Mouse (Mus musculus): ENCODE measurements around the gene Vmp1. TPM values are rescaled to one million over a fixed set of nuclear protein-coding genes. Genes with fewer than 3 reads are reported as not detected.

Vmp1 gene
- polyA plus RNA-seq, 1 experiment from 2014 or later, result 89.4 TPM

DNA sequence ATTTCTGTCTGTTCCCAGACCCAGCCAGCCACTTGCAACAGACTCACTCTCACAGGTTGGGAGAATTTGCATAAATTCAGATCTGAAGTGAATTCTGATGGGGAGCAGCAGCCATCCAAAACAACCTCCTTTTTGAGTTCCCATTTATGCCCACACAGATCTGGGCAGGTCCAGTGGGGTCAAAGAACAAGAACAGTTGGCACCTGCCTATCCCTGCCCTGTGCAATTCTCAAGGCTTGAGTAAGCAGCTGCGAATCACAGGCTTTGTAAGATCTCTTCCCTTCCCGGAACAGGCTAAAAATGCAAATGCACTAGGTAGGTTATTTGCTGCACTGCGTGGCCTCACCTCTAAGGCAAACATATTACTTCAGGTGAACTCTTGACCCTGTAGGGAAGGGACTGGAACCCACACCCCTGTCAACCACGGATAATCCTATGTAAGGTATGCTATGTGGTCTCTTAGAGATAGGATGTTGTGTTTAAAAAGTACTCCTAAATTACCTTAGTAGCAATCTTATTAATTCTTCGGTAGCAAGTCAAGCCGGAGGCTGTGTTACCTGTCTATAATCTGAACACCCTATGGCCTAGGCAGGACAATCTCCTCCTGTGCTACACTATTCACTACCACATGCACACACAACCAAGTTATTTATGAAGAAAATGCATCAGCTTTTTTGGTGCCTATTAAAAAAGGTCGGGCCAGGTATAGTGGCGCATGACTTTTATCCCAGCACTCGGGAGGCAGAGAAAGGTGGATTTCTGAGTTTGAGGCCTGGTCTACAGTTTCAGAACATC, 103.1 kb downstream of the Vmp1 start:
- Histone ChIP-seq H3K9me3 (ENCODE audit: control insufficient read depth, low read length) (no peaks in the 10 kb centered on the region), H3K4me2 (ENCODE audit: low read depth, low read length, severe bottlenecking) (no peak overlapping the region), H3K4me3 (ENCODE audit: low read depth, low read length) (no peak overlapping the region), H3K4me1 (replicated peaks; ENCODE audit: control insufficient read depth, insufficient read depth, low read length) (no peaks in the 10 kb centered on the region), H3K27me3 (ENCODE audit: control insufficient read depth, insufficient read depth, low read length) (no peaks in the 10 kb centered on the region), H3K9ac (ENCODE audit: low read length) (no peak overlapping the region), H3K36me3 (ENCODE audit: control insufficient read depth, insufficient read depth, low read length) (no peaks in the 10 kb centered on the region), H3K27ac (ENCODE audit: low read depth, low read length) (no peak overlapping the region)
- 89% methylated on average over 9 of the region's 9 CpGs for WGBS
- DNase-seq (ENCODE audit: low spot score) (no peak), ATAC-seq (replicated peaks; ENCODE audit: low FRiP score) (no peak)

DNA sequence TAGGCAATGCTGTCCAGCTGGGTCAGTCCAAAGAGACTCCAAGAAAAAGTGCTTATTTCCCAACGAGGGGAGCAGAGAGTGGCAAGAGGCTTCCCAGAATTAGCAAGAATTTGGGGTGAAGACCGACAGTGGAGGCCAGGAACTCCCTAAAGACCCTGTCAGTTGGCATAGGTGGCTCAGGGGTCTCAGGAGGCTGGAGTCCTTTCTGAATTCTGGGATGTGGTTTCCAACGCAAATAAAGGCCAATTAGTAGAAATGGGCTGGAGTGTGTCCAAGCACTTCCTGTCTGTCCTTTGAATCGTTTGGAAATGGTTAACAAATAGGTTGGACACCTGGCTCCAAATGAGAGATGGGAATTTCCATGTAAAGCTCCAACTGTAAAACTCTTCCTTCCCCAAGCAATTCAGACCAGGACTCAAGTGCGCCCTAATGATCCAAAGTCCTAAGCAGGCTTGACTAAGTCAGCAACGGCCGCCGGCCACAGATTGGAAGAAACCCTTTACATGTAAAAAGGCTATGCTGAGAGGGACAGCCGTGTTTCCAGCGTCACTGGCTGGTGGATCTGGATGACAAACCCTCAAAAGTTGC, 103.8 kb downstream of the Vmp1 start:
- no peak for DNase-seq (ENCODE audit: low spot score)
- 83% methylated on average over 10 of the region's 10 CpGs for WGBS
- H3K9me3 ChIP-seq (ENCODE audit: control insufficient read depth, low read length), result no peaks in the 10 kb centered on the region
- H3K27ac ChIP-seq (ENCODE audit: low read depth, low read length), result no peak overlapping the region
- H3K27me3 ChIP-seq (ENCODE audit: control insufficient read depth, insufficient read depth, low read length), result no peaks in the 10 kb centered on the region
- no peaks in the 10 kb centered on the region for H3K36me3 ChIP-seq (ENCODE audit: control insufficient read depth, insufficient read depth, low read length)
- ATAC-seq (replicated peaks; ENCODE audit: low FRiP score), result no peak
- H3K9ac ChIP-seq (ENCODE audit: low read length), result no peak overlapping the region
- H3K4me2 ChIP-seq (ENCODE audit: low read depth, low read length, severe bottlenecking), result no peak overlapping the region
- H3K4me1 ChIP-seq (replicated peaks; ENCODE audit: control insufficient read depth, insufficient read depth, low read length), result no peaks in the 10 kb centered on the region
- no peak overlapping the region for H3K4me3 ChIP-seq (ENCODE audit: low read depth, low read length)

DNA sequence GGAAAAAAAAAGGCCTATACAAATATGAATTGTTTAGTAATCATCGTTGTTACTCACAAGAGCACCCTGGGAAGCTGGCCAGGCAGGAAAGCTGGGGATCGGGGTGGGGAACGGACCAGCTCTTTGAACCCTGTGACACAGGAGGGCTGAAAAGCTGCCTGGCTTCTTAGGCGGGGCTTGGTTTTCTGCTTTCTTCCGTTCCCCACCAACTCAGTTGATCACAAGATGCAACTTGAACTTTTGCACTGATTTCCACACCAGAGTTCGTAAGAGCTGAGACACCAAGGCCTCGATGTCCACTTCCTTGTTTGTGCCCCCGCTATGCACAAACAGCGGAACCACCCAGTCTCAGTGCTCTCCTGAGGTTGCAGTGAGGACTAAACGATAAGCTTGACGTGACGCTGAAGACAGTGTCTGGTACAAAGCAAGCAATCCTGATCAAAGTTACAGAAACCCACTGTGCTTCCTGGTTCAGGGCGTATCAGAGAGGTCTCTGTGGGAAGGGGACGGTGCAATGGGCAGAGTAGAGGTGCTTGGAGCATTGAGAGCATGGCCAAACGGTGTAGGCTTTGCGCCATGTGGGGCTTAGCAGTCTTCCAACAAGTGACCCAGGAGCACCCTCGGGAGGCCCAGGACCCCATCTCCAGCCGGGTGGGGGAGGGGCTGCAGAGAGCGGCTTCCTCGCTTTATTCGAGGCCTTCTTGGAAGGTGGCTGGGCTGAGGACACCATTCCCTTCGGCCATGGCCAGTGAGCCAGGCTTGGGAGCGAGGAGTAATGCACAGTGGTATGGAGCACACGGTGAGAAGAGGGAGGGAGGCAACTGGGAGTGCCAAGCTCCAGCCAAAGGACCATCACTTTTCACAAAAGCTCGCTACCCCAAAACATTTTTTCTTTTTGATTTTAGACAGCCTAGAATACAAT, 104.6 kb downstream of the Vmp1 start:
- H3K27ac ChIP-seq (ENCODE audit: low read depth, low read length), result no peak overlapping the region
- H3K4me3 ChIP-seq (ENCODE audit: low read depth, low read length), result no peak overlapping the region
- no peak overlapping the region for H3K4me2 ChIP-seq (ENCODE audit: low read depth, low read length, severe bottlenecking)
- H3K36me3 ChIP-seq (ENCODE audit: control insufficient read depth, insufficient read depth, low read length), result no peaks in the 10 kb centered on the region
- WGBS, result 81% methylated on average over 25 of the region's 25 CpGs
- H3K4me1 ChIP-seq (replicated peaks; ENCODE audit: control insufficient read depth, insufficient read depth, low read length), result no peaks in the 10 kb centered on the region
- H3K9me3 ChIP-seq (ENCODE audit: control insufficient read depth, low read length), result no peaks in the 10 kb centered on the region
- DNase-seq (ENCODE audit: low spot score) (no peak), ATAC-seq (replicated peaks; ENCODE audit: low FRiP score) (no peak)
- H3K9ac ChIP-seq (ENCODE audit: low read length), result no peak overlapping the region
- H3K27me3 ChIP-seq (ENCODE audit: control insufficient read depth, insufficient read depth, low read length), result no peaks in the 10 kb centered on the region

DNA sequence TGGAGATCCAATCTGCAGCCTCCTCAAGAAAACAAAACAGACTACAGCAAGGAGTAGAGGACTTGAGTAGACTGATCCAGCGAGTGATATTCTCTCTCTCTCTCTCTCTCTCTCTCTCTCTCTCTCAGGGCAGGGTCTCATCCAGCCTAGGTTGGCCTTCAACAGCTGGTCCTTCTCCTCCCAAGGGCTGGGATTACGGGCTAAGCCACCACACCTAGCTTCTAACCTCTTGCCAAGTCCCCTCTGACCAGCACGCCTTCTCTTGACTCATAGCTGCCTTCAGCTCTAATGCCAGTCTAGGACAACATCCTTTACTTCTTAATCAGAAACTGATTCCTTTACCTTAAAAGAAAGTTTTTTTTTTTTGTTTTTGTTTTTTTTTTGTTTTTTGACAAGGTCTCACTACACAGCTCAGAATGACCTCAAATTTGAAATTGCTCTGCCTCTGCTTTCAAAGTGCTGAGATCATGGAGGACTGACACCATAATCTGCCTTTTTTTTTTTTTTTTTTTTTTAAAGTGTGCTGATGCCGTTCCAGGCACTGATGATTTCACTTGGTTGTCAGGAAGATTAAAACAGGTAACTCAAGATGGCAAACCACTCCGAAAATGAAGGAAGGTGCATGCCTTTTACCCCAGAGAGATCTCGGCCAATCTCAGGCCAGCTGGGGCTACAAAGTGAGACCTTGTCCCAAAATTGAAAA, 105.4 kb downstream of the Vmp1 start:
- DNase-seq (ENCODE audit: low spot score), result no peak
- ATAC-seq (replicated peaks; ENCODE audit: low FRiP score), result no peak
- Histone ChIP-seq H3K4me1 (replicated peaks; ENCODE audit: control insufficient read depth, insufficient read depth, low read length) (no peaks in the 10 kb centered on the region), H3K36me3 (ENCODE audit: control insufficient read depth, insufficient read depth, low read length) (no peaks in the 10 kb centered on the region), H3K4me3 (ENCODE audit: low read depth, low read length) (no peak overlapping the region), H3K27me3 (ENCODE audit: control insufficient read depth, insufficient read depth, low read length) (no peaks in the 10 kb centered on the region), H3K4me2 (ENCODE audit: low read depth, low read length, severe bottlenecking) (no peak overlapping the region), H3K27ac (ENCODE audit: low read depth, low read length) (no peak overlapping the region), H3K9me3 (ENCODE audit: control insufficient read depth, low read length) (no peaks in the 10 kb centered on the region), H3K9ac (ENCODE audit: low read length) (no peak overlapping the region)
- WGBS, result 85% methylated on average over 6 of the region's 6 CpGs

DNA sequence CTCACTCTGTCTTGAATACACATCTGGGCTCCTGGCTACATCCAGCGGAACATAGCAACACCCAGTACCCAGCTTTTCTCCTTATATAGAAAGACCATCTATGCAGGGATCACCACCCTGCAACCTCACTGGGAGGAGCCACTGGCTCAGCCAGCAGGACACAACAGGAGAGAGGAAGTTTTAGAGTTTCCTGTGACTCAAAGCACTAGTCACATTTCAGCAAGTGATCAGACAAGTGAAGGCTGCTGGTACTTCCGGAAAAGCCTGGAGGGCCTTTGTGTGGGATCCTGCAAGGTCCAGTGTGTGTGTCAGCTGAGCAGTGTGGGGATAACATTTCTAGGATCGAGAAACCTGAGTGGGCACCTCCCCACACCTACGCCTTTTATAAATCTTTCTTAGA, 106.4 kb downstream of the Vmp1 start:
- H3K4me3 ChIP-seq (ENCODE audit: low read depth, low read length), result no peak overlapping the region
- 81% methylated on average over 4 of the region's 4 CpGs for WGBS
- no peaks in the 10 kb centered on the region for H3K36me3 ChIP-seq (ENCODE audit: control insufficient read depth, insufficient read depth, low read length)
- no peaks in the 10 kb centered on the region for H3K9me3 ChIP-seq (ENCODE audit: control insufficient read depth, low read length)
- DNase-seq (ENCODE audit: low spot score) (no peak), ATAC-seq (replicated peaks; ENCODE audit: low FRiP score) (no peak)
- H3K27ac ChIP-seq (ENCODE audit: low read depth, low read length), result no peak overlapping the region
- H3K4me2 ChIP-seq (ENCODE audit: low read depth, low read length, severe bottlenecking), result no peak overlapping the region
- H3K9ac ChIP-seq (ENCODE audit: low read length), result no peak overlapping the region
- no peaks in the 10 kb centered on the region for H3K27me3 ChIP-seq (ENCODE audit: control insufficient read depth, insufficient read depth, low read length)
- no peaks in the 10 kb centered on the region for H3K4me1 ChIP-seq (replicated peaks; ENCODE audit: control insufficient read depth, insufficient read depth, low read length)

DNA sequence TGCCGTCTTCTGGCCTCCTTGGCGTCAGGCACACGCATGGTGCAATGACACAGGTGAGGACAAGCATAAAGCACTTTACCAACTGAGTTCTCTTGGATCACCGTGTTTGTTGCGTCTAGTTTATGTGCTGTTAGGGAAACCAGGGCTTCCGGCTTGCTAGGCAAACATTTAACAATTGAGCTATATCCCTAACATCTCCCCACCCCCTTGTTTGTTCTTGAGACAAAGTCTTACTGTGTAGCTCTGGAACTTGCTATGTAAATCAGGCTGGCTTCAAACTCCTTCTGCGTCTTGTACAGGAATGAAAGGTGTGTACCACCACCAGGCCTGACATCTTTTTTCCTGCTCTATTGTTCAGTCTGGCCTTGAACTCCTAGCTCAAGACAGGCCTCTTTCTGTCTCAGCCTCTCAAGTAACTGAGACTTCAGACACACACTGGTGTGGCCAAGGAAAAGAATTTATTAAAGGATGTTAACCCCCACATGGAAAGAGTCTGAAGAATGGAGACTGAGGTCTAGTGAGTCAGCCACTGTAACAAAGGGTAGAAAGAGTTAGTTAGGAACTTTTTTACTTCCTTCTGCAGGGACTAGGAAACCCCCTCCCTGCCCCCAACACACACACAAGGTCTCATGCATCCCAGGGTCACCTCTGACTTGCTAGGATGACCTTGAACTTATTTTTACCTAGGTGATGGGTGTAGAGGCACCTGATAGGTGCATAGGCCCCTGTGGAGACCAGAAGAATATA, 107.8 kb downstream of the Vmp1 start:
- Histone ChIP-seq H3K4me1 (replicated peaks; ENCODE audit: control insufficient read depth, insufficient read depth, low read length) (no peaks in the 10 kb centered on the region; the same call in 1 of the 2 replicates), H3K4me3 (ENCODE audit: low read depth, low read length) (no peak overlapping the region), H3K9me3 (ENCODE audit: control insufficient read depth, low read length) (no peaks in the 10 kb centered on the region), H3K27ac (ENCODE audit: low read depth, low read length) (no peak overlapping the region), H3K27me3 (ENCODE audit: control insufficient read depth, insufficient read depth, low read length) (no peaks in the 10 kb centered on the region), H3K36me3 (ENCODE audit: control insufficient read depth, insufficient read depth, low read length) (no peaks in the 10 kb centered on the region), H3K4me2 (ENCODE audit: low read depth, low read length, severe bottlenecking) (no peak overlapping the region), H3K9ac (ENCODE audit: low read length) (no peak overlapping the region)
- 87% methylated on average over 7 of the region's 7 CpGs for WGBS
- ATAC-seq (replicated peaks; ENCODE audit: low FRiP score) (no peak), DNase-seq (ENCODE audit: low spot score) (no peak)

DNA sequence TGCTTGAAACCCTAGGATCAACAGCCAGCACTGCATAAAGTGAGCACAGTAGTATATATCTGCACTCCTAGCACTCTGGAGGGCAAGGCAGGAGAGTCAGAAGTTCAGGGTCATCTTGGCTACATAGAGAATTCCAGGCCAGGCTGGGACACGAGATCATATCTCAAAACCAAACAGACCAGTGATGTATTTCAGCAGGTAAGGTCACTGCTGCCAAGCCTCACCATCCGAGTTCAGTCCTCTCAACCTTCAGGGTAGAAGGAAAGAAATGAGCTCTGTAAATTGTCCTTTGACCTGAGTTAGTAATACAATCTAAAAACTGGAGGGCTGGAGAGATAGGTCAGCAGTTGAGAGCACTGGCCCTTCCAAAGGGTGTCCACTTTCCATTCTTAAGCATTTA, 109.2 kb downstream of the Vmp1 start:
- Histone ChIP-seq H3K27me3 (ENCODE audit: control insufficient read depth, insufficient read depth, low read length) (no peaks in the 10 kb centered on the region), H3K4me3 (ENCODE audit: low read depth, low read length) (no peak overlapping the region), H3K4me2 (ENCODE audit: low read depth, low read length, severe bottlenecking) (no peak overlapping the region), H3K9ac (ENCODE audit: low read length) (no peak overlapping the region), H3K9me3 (ENCODE audit: control insufficient read depth, low read length) (no peaks in the 10 kb centered on the region), H3K27ac (ENCODE audit: low read depth, low read length) (no peak overlapping the region), H3K36me3 (ENCODE audit: control insufficient read depth, insufficient read depth, low read length) (no peaks in the 10 kb centered on the region), H3K4me1 (replicated peaks; ENCODE audit: control insufficient read depth, insufficient read depth, low read length) (no peaks in the 10 kb centered on the region; the same call in 1 of the 2 replicates)
- DNase-seq (ENCODE audit: low spot score) (no peak), ATAC-seq (replicated peaks; ENCODE audit: low FRiP score) (no peak)
- 68% methylated on average over 2 of the region's 2 CpGs for WGBS

Data from forebrain, embryonic 11.5 days (tissue).